Mouse (Mus musculus) left cerebral cortex, postnatal 36 days (tissue): ENCODE measurements around the gene Echs1. TPM values are rescaled to one million over a fixed set of nuclear protein-coding genes. Genes with fewer than 3 reads are reported as not detected.

ENCODE experiments used
- DNase-seq, 2 experiments: peaks; one replicate each; pipeline ENCODE4 v3.0.0; 2021 to 2022; ENCODE audit warnings: low spot score in 2 of 2, mixed read lengths in 1 of 2
- intact Hi-C: fragments of 180-260 bp; cut with DNase I; formaldehyde crosslinking; loops from one replicate; pipeline ENCODE4 v1.15.1; 2025
- total RNA-seq, 2 experiments: library from RNA; stranded (reverse); gene quantifications; 2 replicates each; pipeline ENCODE4 v1.2.3; 2021

Echs1 gene
- total RNA-seq, 2 experiments from 2014 or later, result 51.0 to 53.0 TPM

GRCm38 (mm10) chr7:140122765-140123164 lies 6.5 kb upstream of the Echs1 start:
- DNase-seq, result no peak
- intact Hi-C loops, result no loop called here

GRCm38 (mm10) chr7:140121338-140121910 lies 5.1 kb upstream of the Echs1 start:
- intact Hi-C loops, result no loop called here
- DNase-seq, result no peak

GRCm38 (mm10) chr7:140120484-140120883 lies 4.2 kb upstream of the Echs1 start:
- intact Hi-C loops, result no loop called here
- DNase-seq, result no peak

GRCm38 (mm10) chr7:140115583-140116328 lies 520 bp downstream of the Echs1 start, which contains the start of gene Paox:
Gene Paox (plus strand): TSS chr7:140115799.
- peak; percentile 45 to 46 for DNase-seq
- intact Hi-C loops, result loop anchor here (1.0 to 5.0 kb wide), 2 partner anchors 13 to 33 kb away; partner anchors contain the start of genes Caly and Fuom

GRCm38 (mm10) chr7:140111943-140112342 lies 4.3 kb downstream of the Echs1 start:
- intact Hi-C loops, result no loop called here

GRCm38 (mm10) chr7:140104009-140104408 lies 12.3 kb downstream of the Echs1 start:
- no peak for DNase-seq
- intact Hi-C loops, result no loop called here

More at GRCm38 (mm10) chr7:140111943-140112342, 4.3 kb downstream of the Echs1 start:
- DNase-seq, result no peak

GRCm38 (mm10) chr7:140101993-140102860 lies 14.0 kb downstream of the Echs1 start, which contains the start of gene Fuom:
Gene Fuom (minus strand): TSS chr7:140102441.
- DNase-seq, result peak; percentile 82 to 86
- intact Hi-C loops, result loop anchor here (1.0 to 2.0 kb wide), 2 partner anchors 14 to 21 kb away; partner anchors contain the start of gene Echs1

- peak in 1 of 2 experiments; percentile 21 for DNase-seq
- intact Hi-C loops, result no loop called here
Measured at GRCm38 (mm10) chr7:140101498-140101897, 14.8 kb downstream of the Echs1 start.

GRCm38 (mm10) chr7:140098466-140098865 lies 17.8 kb downstream of the Echs1 start:
- DNase-seq, result no peak
- intact Hi-C loops, result no loop called here

GRCm38 (mm10) chr7:140096055-140096454 lies 20.2 kb downstream of the Echs1 start:
- DNase-seq, result no peak
- intact Hi-C loops, result no loop called here

GRCm38 (mm10) chr7:140095556-140095955 lies 20.7 kb downstream of the Echs1 start:
- no peak for DNase-seq
- intact Hi-C loops, result no loop called here

GRCm38 (mm10) chr7:140094954-140095353 lies 21.3 kb downstream of the Echs1 start:
- intact Hi-C loops, result no loop called here
- DNase-seq, result no peak

- DNase-seq, result no peak
- intact Hi-C loops, result no loop called here
Measured at GRCm38 (mm10) chr7:140092924-140093528, 23.2 kb downstream of the Echs1 start, which contains the start of gene Prap1. Gene Prap1 (plus strand): TSS chr7:140093395.

GRCm38 (mm10) chr7:140090601-140091000 lies 25.7 kb downstream of the Echs1 start:
- intact Hi-C loops, result no loop called here
- DNase-seq, result no peak

GRCm38 (mm10) chr7:140082242-140082678 lies 34.0 kb downstream of the Echs1 start, which contains the start of gene Caly:
Gene Caly (minus strand): TSS chr7:140082548.
- peak; percentile 91 to 95 for DNase-seq
- intact Hi-C loops, result loop anchor here (5.0 kb wide), 1 partner anchor 35 kb away; the partner anchor contains the start of genes Echs1 and Paox

- DNase-seq, result peak; percentile 65 to 73
- intact Hi-C loops, result loop anchor here (2.0 to 5.0 kb wide), 2 partner anchors 21 to 36 kb away; partner anchors contain the start of genes Echs1, Fuom and Paox
Measured at GRCm38 (mm10) chr7:140081408-140082241, 34.7 kb downstream of the Echs1 start.

- intact Hi-C loops, result loop anchor here (2.0 to 5.0 kb wide), 2 partner anchors 22 to 37 kb away; partner anchors contain the start of genes Echs1, Fuom and Paox
Measured at GRCm38 (mm10) chr7:140080503-140081156, 35.6 kb downstream of the Echs1 start.

More at GRCm38 (mm10) chr7:140080503-140081156, 35.6 kb downstream of the Echs1 start:
- peak; percentile 90 to 92 for DNase-seq
